Mouse (Mus musculus) cerebellum, adult (tissue): ENCODE measurements at regions not wholly inside any gene's neighbourhood (a gene's known extent, or its start where the extent isn't known, plus 50 kb on each side); places are given as distances from the start of the nearest gene placed in this dataset.

Experiments
- ATAC-seq: cut with Nextera tagmentation; 2 replicates; pipeline ENCODE4 v1.9.2; 2017; ENCODE audit warnings: mild to moderate bottlenecking, moderate library complexity, mixed read lengths; ENCODE audit not compliant: insufficient number of reproducible peaks, low FRiP score, low TSS enrichment

GRCm38 (mm10) chr7:37078140-37078539, 380.2 kb downstream of the Tshz3 start:
- no peak for ATAC-seq

- ATAC-seq, result no peak
Observed at GRCm38 (mm10) chr7:37089726-37090125, 391.8 kb downstream of the Tshz3 start.

GRCm38 (mm10) chr7:37092572-37092971, 394.7 kb downstream of the Tshz3 start:
- no peak for ATAC-seq

- ATAC-seq, result no peak
Observed at GRCm38 (mm10) chr7:37093721-37094120, 395.8 kb downstream of the Tshz3 start.

- ATAC-seq, result no peak
Observed at GRCm38 (mm10) chr7:37095839-37096238, 397.9 kb downstream of the Tshz3 start.

- no peak for ATAC-seq
Observed at GRCm38 (mm10) chr7:37096291-37096690, 398.4 kb downstream of the Tshz3 start.

- no peak for ATAC-seq
Observed at GRCm38 (mm10) chr7:37098950-37099349, 401.0 kb downstream of the Tshz3 start.

- no peak for ATAC-seq
Observed at GRCm38 (mm10) chr7:37104671-37105070, 406.8 kb downstream of the Tshz3 start.

- no peak for ATAC-seq
Observed at GRCm38 (mm10) chr7:37111071-37111470, 413.2 kb downstream of the Tshz3 start.

GRCm38 (mm10) chr7:37120776-37121175, 422.9 kb downstream of the Tshz3 start:
- ATAC-seq, result no peak

- ATAC-seq, result no peak
Observed at GRCm38 (mm10) chr7:37140191-37140590, 442.3 kb downstream of the Tshz3 start.

- no peak for ATAC-seq
Observed at GRCm38 (mm10) chr7:37142780-37143179, 444.9 kb downstream of the Tshz3 start.

GRCm38 (mm10) chr7:37144303-37144702, 446.4 kb downstream of the Tshz3 start:
- no peak for ATAC-seq

- no peak for ATAC-seq
Observed at GRCm38 (mm10) chr7:37149711-37150110, 451.8 kb downstream of the Tshz3 start.

GRCm38 (mm10) chr7:37159801-37160200, 461.9 kb downstream of the Tshz3 start:
- no peak for ATAC-seq

- no peak for ATAC-seq
Observed at GRCm38 (mm10) chr7:37168883-37169282, 471.0 kb downstream of the Tshz3 start.

- no peak for ATAC-seq
Observed at GRCm38 (mm10) chr7:37175746-37176145, 477.8 kb downstream of the Tshz3 start.

- ATAC-seq, result no peak
Observed at GRCm38 (mm10) chr7:37178256-37178655, 480.3 kb downstream of the Tshz3 start.

- no peak for ATAC-seq
Observed at GRCm38 (mm10) chr7:37179907-37180306, 482.0 kb downstream of the Tshz3 start.

GRCm38 (mm10) chr7:37180416-37180815, 482.5 kb downstream of the Tshz3 start:
- no peak for ATAC-seq

GRCm38 (mm10) chr7:37181109-37181508, 483.2 kb downstream of the Tshz3 start:
- no peak for ATAC-seq

- no peak for ATAC-seq
Observed at GRCm38 (mm10) chr7:37192536-37192935, 494.6 kb downstream of the Tshz3 start.

GRCm38 (mm10) chr7:37204800-37205199, 506.9 kb downstream of the Tshz3 start:
- ATAC-seq, result no peak
